Mouse (Mus musculus) kidney, postnatal 10 days (tissue): ENCODE data around the gene Cideb.

Experiments
- DNase-seq: peaks from one replicate; pipeline ENCODE4 v3.0.0; 2021; ENCODE audit warnings: mixed read lengths

Cideb gene

GRCm38 (mm10) chr14:55763166-55763565, 4.9 kb upstream of the Cideb start:
- DNase-seq, result no peak

- DNase-seq, result peak; percentile 78
Observed at GRCm38 (mm10) chr14:55762001-55762821, 4.0 kb upstream of the Cideb start.

- no peak for DNase-seq
Observed at GRCm38 (mm10) chr14:55761163-55761562, 2.9 kb upstream of the Cideb start, which contains the start of gene Ltb4r2. Gene Ltb4r2, plus strand, starts transcription at chr14:55761428.

- peak; percentile 94 for DNase-seq
Observed at GRCm38 (mm10) chr14:55760156-55760555, 1.9 kb upstream of the Cideb start.

- no peak for DNase-seq
Observed at GRCm38 (mm10) chr14:55757566-55757965, 692 bp downstream of the Cideb start.

- no peak for DNase-seq
Observed at GRCm38 (mm10) chr14:55747051-55747847, 11.0 kb downstream of the Cideb start.

- DNase-seq, result no peak
Observed at GRCm38 (mm10) chr14:55745861-55746237, 12.4 kb downstream of the Cideb start.

GRCm38 (mm10) chr14:55745180-55745860, 12.9 kb downstream of the Cideb start, which contains the start of the genes Dhrs1 and Nop9:
Gene Dhrs1, minus strand, starts transcription at chr14:55745690.
Gene Nop9, plus strand, starts transcription at chr14:55745693.
- peak; percentile 94 for DNase-seq

- DNase-seq, result peak; percentile 93
Observed at GRCm38 (mm10) chr14:55743711-55744110, 14.5 kb downstream of the Cideb start.

GRCm38 (mm10) chr14:55737086-55737687, 21.1 kb downstream of the Cideb start:
- DNase-seq, result peak; percentile 48

GRCm38 (mm10) chr14:55735758-55736157, 22.5 kb downstream of the Cideb start:
- no peak for DNase-seq

- DNase-seq, result no peak
Observed at GRCm38 (mm10) chr14:55735334-55735733, 22.9 kb downstream of the Cideb start.

GRCm38 (mm10) chr14:55734869-55735268, 23.4 kb downstream of the Cideb start:
- no peak for DNase-seq

GRCm38 (mm10) chr14:55733889-55734288, 24.4 kb downstream of the Cideb start:
- DNase-seq, result no peak

GRCm38 (mm10) chr14:55730531-55731032, 27.7 kb downstream of the Cideb start:
- DNase-seq, result no peak

GRCm38 (mm10) chr14:55730116-55730515, 28.1 kb downstream of the Cideb start:
- DNase-seq, result no peak

- DNase-seq, result no peak
Observed at GRCm38 (mm10) chr14:55727889-55728685, 30.2 kb downstream of the Cideb start.

- no peak for DNase-seq
Observed at GRCm38 (mm10) chr14:55726261-55726660, 32.0 kb downstream of the Cideb start.

- peak; percentile 43 for DNase-seq
Observed at GRCm38 (mm10) chr14:55724411-55724871, 33.8 kb downstream of the Cideb start.

GRCm38 (mm10) chr14:55723433-55723832, 34.8 kb downstream of the Cideb start:
- DNase-seq, result no peak

- no peak for DNase-seq
Observed at GRCm38 (mm10) chr14:55722438-55722945, 35.8 kb downstream of the Cideb start.
